Mouse (Mus musculus): ENCODE results near the gene Scarf1. TPM values are rescaled to one million over a fixed set of nuclear protein-coding genes. Genes with fewer than 3 reads are reported as not detected.
A peak's percentile ranks its signal among the peaks of the same experiment; 100 is the strongest.

Gene Scarf1
- total RNA-seq, 2 experiments from 2014 or later = 2.9 to 4.0 TPM

DNA sequence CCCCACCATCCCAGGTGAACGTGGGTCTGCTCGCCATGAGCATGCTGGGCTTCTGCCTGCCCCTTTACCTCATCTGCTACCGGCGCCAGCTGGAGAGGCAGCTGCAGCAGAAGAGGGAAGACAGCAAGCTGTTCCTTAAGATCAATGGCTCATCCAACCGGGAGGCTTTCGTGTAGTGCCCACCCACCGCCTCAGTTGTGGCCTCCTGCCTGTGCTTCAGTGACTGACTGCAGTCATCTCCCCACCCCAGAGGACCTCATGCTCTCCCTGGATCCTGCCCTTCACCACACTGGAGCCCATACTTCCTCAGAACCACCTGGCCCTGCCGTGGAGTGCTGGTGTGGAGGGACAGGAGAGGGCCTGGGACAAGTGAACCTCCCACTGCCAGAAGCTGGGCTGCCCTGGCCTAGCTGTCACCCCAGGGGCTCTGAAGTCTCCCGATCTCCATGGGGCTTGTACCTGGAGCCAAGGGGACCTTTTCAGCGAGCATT, 59.0 kb downstream of the Scarf1 start:
- intact Hi-C loops (cut with DNase I) = loop anchor here (1.0 kb wide), 1 partner anchor 42 kb away; no protein-coding TSS in a partner anchor

DNA sequence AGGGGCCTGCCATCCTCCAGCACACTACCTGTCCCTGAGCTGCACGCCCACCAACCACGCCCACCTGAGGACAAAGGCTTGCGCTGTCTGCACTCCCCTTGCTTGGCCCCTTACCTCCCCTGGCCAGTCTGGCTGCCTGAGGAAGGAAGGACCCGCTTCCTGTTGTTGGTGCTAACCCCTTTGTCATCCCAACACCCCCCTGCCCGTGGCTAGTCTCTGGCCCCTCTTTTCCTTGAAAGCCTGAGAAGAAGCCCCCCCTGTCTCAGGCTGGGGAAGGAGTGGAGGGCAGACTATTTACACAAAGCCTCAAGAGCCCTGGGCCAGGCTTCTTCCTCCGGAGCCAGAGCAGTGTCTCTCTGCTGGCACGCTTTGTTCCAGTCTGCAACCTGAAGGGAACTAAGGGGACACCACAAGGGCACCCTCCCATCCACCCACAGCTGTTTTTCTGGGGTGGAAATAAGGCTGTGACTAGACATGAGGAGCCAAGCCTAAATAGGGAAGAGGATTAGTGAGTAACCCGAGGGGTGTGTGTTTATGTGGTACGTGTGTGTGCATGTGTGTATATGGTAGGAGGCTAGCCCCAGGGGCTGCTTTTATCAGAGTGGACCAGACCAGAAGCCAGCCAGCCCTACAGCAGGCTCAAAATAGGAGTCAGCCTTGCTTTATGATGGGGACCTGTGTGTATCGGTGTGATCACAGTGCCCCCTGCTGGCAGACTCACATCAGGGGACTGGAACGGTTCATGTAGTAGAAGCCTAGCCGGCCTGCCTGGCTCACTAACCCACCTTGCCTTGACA, 59.7 kb downstream of the Scarf1 start:
- peak; percentile 91 to 93 for DNase-seq (ENCODE audit: extremely low spot score in 1 of 2, low spot score in 2 of 2)
- intact Hi-C loops (cut with DNase I) = loop anchor here (1.0 kb wide), 1 partner anchor 43 kb away; no protein-coding TSS in a partner anchor

More for the DNA sequence above, 59.0 kb downstream of the Scarf1 start:
- peak in 1 of 2 experiments; percentile 55 for DNase-seq (ENCODE audit: extremely low spot score in 1 of 2, low spot score in 2 of 2)

DNA sequence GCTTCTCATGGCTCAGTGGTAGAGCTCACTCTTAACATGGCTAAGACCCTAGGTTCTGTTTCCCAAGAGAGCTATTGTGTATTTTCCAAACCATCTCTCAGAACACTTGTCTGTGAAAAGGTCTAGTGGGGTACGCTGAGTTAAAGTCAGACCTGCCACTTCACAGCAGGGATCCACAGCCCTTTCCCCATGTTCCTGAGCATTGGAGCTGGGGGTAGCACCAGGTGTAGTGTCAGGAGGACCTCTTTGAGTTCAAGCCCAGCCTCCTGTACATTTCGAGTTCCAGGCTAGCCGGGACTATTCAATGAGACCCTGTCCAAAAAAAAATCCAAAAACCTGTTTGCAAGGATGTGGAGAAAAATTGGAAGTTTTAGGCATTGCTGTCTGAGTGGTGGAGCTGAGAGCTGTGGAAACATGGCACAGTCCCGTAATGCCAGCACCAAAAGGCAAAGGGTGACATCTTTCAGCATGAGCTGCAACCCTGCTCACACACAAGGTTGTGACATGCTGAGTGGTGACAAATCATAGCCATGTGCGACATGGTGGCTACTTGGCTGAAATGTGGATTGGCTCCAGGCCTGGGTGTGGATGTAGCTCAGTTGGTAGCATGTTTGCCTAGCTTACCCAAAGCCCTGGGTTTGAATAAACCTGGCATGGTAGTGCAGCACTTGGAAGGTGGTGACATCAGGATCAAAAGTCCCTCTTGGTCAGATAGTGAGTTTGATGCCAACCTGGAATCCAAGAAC, 61.2 kb downstream of the Scarf1 start:
- intact Hi-C loops (cut with DNase I) = no loop called here
- DNase-seq (ENCODE audit: extremely low spot score in 1 of 2, low spot score in 2 of 2) = no peak

DNA sequence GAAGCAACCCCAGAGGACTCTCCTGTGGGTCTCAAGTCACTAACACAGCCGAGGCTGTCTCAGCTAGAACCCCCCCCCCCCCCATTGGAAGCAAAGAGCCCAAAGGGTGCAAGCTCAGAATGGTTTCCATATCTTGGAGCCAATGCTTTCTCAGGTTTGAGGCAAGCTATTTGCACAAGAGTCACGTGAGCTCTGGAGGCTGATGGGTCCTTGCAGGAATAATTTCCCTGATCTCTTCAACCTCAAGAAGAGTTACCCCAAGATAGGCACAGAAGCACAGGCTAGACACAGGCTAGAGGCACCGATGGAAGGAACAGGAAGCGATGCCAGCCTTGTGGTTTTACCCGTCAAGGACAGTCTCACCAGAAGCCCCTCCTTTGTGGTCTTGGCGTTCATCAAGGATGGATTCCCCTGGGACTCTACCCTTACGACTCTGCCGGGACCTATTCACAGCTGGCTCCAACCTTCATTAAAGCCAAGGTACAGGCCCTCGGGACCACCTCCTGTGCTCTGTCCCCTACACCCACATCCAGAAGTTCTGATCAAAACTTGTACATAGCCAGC, 62.3 kb downstream of the Scarf1 start:
- intact Hi-C loops (cut with DNase I) = no loop called here

More for the DNA sequence above, 62.3 kb downstream of the Scarf1 start:
- DNase-seq (ENCODE audit: extremely low spot score in 1 of 2, low spot score in 2 of 2) = no peak

Small RNA genes within 50 kb of the gene (microRNA-seq; reads per million reads assigned to microRNA genes)
- gene Mir22 = 15,987 reads per million, percentile 96 among the genes with 10 or more reads in this experiment
- gene Mir3971 = not detected

Other genes with a start within 250 kb of the Scarf1 start
- 10 to 100 TPM; 42.4 TPM for gene Rpa1, start 165.2 kb upstream of the Scarf1 start, total RNA-seq (2021)
- gene Smyd4, start 165.1 kb upstream of the Scarf1 start, total RNA-seq (2021) = 10 to 100 TPM; 11.6 to 13.7 TPM
- 10 to 100 TPM; 14.7 to 18.2 TPM for gene Serpinf1, start 90.8 kb upstream of the Scarf1 start, total RNA-seq (2021)
- gene Serpinf2, start 73.9 kb upstream of the Scarf1 start, total RNA-seq (2021) = not detected
- 10 to 100 TPM; 17.3 to 18.1 TPM for gene Wdr81, start 58.8 kb upstream of the Scarf1 start, total RNA-seq (2021)
- gene Tlcd2, start 51.8 kb upstream of the Scarf1 start, total RNA-seq (2021) = 1 to 10 TPM in 1 of 2 experiments, under 1 TPM in 1; 0.67 to 1.1 TPM
- 100 to 1,000 TPM; 117 to 121 TPM for gene Prpf8, start 26.7 kb upstream of the Scarf1 start, total RNA-seq (2021)
- gene Rilp, start 3.4 kb upstream of the Scarf1 start, total RNA-seq (2021) = 1 to 10 TPM; 3.1 to 3.3 TPM
- 10 to 100 TPM; 48.4 to 51.2 TPM for gene Slc43a2, start 18.2 kb downstream of the Scarf1 start, total RNA-seq (2021)
- 100 to 1,000 TPM; 312 to 326 TPM for gene Pitpna, start 74.6 kb downstream of the Scarf1 start, total RNA-seq (2021)
- gene Inpp5k, start 117.4 kb downstream of the Scarf1 start, total RNA-seq (2021) = 10 to 100 TPM; 44.2 to 50.3 TPM
- gene Myo1c, start 137.0 kb downstream of the Scarf1 start, total RNA-seq (2021) = 10 to 100 TPM; 27.3 to 30.8 TPM
- gene Crk, start 165.7 kb downstream of the Scarf1 start, total RNA-seq (2021) = 100 to 1,000 TPM; 123 to 129 TPM
- gene Ywhae, start 219.3 kb downstream of the Scarf1 start, total RNA-seq (2021) = 1,000 to 10,000 TPM; 1,585 to 1,598 TPM

All from left cerebral cortex, postnatal 10 days (tissue).